ENCODE assay signal across 8 mouse cellular contexts in genomic region chr16:38741204-38741903, GRCm38 (mm10). TPM values are rescaled to one million over a fixed set of nuclear protein-coding genes. Genes with fewer than 3 reads are reported as not detected.
DNase-seq lines count a peak whose midpoint lies in the region; TF ChIP-seq lines count a peak whose summit lies in the region.

No protein-coding gene starts in this region.

- H3K27me3 ChIP-seq in heart, adult 2 months (ENCODE audit: control insufficient read depth, insufficient read depth, low read length): no peaks in the 10 kb centered on the region
- H3K27me3 ChIP-seq in hindbrain, embryonic 10.5 days (ENCODE audit: insufficient read depth, poor library complexity, severe bottlenecking): peaks cover 9% of the 10 kb centered on the region; the same call in 1 of the 2 replicates

- TF ChIP-seq POLR2A in heart, adult 2 months (IDR thresholded peaks at IDR 0.05; ENCODE audit: insufficient read depth, low read depth, low read length): no peak
- TF ChIP-seq POLR2A in bone marrow macrophage, adult 2 months (IDR thresholded peaks at IDR 0.05; ENCODE audit: borderline replicate concordance, low read depth, low read length): no peak

- no peaks in the 10 kb centered on the region for H3K9me3 ChIP-seq in hindbrain, embryonic 10.5 days

- no peak for TF ChIP-seq EP300 in heart, adult 2 months (IDR thresholded peaks at IDR 0.05; ENCODE audit: insufficient read depth, low read depth, low read length)

- TF ChIP-seq CTCF in heart, adult 2 months (IDR thresholded peaks at IDR 0.05): no peak
- no peak for TF ChIP-seq CTCF in bone marrow macrophage, adult 2 months (IDR thresholded peaks at IDR 0.05; ENCODE audit: low read depth, low read length)

- WGBS in heart, adult 2 months: 79% methylated on average over 13 of the region's 13 CpGs
- 86% methylated on average over 13 of the region's 13 CpGs for WGBS in hindbrain, embryonic 10.5 days
- 37% methylated on average over 12 of the region's 13 CpGs for WGBS in macrophage (ENCODE audit: missing documents)

- H3K4me1 ChIP-seq in heart, adult 2 months (ENCODE audit: control insufficient read depth, insufficient read depth, low read length): peaks cover 5% of the 10 kb centered on the region
- peaks cover 8% of the 10 kb centered on the region for H3K4me1 ChIP-seq in bone marrow macrophage, adult 2 months (ENCODE audit: control insufficient read depth, insufficient read depth, low read length)
- peaks cover 9% of the 10 kb centered on the region for H3K4me1 ChIP-seq in hindbrain, embryonic 10.5 days (replicated peaks)

- H3K4me3 ChIP-seq in heart, adult 2 months: peak overlapping the region; percentile 81
- peak overlapping the region; percentile 91 for H3K4me3 ChIP-seq in bone marrow macrophage, adult 2 months (ENCODE audit: insufficient read depth, low read length)
- H3K4me3 ChIP-seq in hindbrain, embryonic 10.5 days: peak overlapping the region; percentile 90
- peak overlapping the region; percentile 26 for H3K4me3 ChIP-seq in macrophage (ENCODE audit: inconsistent target)

- peaks cover 13% of the 10 kb centered on the region for H3K36me3 ChIP-seq in heart, adult 2 months (ENCODE audit: control insufficient read depth, insufficient read depth, low read length)
- H3K36me3 ChIP-seq in hindbrain, embryonic 10.5 days: no peaks in the 10 kb centered on the region
- H3K36me3 ChIP-seq in macrophage (ENCODE audit: inconsistent target): no peaks in the 10 kb centered on the region

- intact Hi-C loops in heart, adult 2 months (cut with DNase I): no loop called here

- peak overlapping the region; percentile 36; the same call in 1 of the 2 replicates for H3K9ac ChIP-seq in heart, adult 2 months (ENCODE audit: low read depth, low read length)

- peaks cover 1% of the 10 kb centered on the region; the same call in 1 of the 2 replicates for H3K79me2 ChIP-seq in heart, adult 2 months (replicated peaks; ENCODE audit: control insufficient read depth, insufficient read depth, low read length)
- no peaks in the 10 kb centered on the region for H3K79me2 ChIP-seq in macrophage (ENCODE audit: inconsistent target)

- DNase-seq in heart, adult 2 months: no peak
- no peak for DNase-seq in heart, postnatal 4 days
- no peak for DNase-seq in hindbrain, embryonic 10.5 days (ENCODE audit: low spot score)
- no peak for DNase-seq in adrenal gland, postnatal 10 days
- DNase-seq in natural killer cell, adult 2 months (ENCODE audit: low spot score in 2 of 2): no peak
- no peak for DNase-seq in adrenal gland, postnatal 4 days (ENCODE audit: low spot score in 2 of 2)

- H3K27ac ChIP-seq in heart, adult 2 months: peak overlapping the region; percentile 90
- H3K27ac ChIP-seq in bone marrow macrophage, adult 2 months (ENCODE audit: insufficient read depth, low read depth, low read length): no peak overlapping the region
- no peak overlapping the region for H3K27ac ChIP-seq in hindbrain, embryonic 10.5 days
- no peak overlapping the region for H3K27ac ChIP-seq in macrophage

RNA-seq across cellular contexts. Expression of gene B4galt4, which starts 0.7 kb away (rescaled TPM):
- total RNA-seq in heart, adult 2 months (2021): 10 to 100 TPM in 1 of 2 experiments, 1 to 10 TPM in 1; 8.1 to 13.2 TPM
- polyA plus RNA-seq in heart, adult 2 months (2012; rRNA removed): 6.4 and 9.6 TPM in 2 replicates
- 10 to 100 TPM; 10.1 to 13.1 TPM for total RNA-seq in heart, postnatal 4 days (2021)
- polyA plus RNA-seq in bone marrow macrophage, adult 2 months (2012; ENCODE audit: insufficient read depth, insufficient read length, missing spikeins): 8.9 and 9.8 TPM in 2 replicates
- 25.5 and 25.6 TPM in 2 replicates for polyA plus RNA-seq in hindbrain, embryonic 10.5 days (2016; fragmentation: Nextera tagmentation; extraction: Ambion mirVana)
- 10 to 100 TPM in 1 of 26 experiments, 1 to 10 TPM in 21, under 1 TPM in 2, not detected in 2; 0.70 to 11.2 (median 3.8) TPM for total RNA-seq in macrophage (2018; cell fraction: chromatin; rRNA removed)
- total RNA-seq in macrophage (2018; cell fraction: cytosol; rRNA removed): 1 to 10 TPM; 3.7 to 8.4 (median 5.6) TPM
- total RNA-seq in macrophage (2018; cell fraction: nucleus; rRNA removed): 10 to 100 TPM in 3 of 26 experiments, 1 to 10 TPM in 23; 1.8 to 13.7 (median 5.1) TPM
- 6.9 to 13.1 TPM (median 9.1 TPM) in 3 replicates for polyA plus RNA-seq in macrophage (2018)
- total RNA-seq in adrenal gland, postnatal 10 days (2021): 10 to 100 TPM; 11.9 to 12.0 TPM
- 10 to 100 TPM; 13.1 to 14.9 TPM for total RNA-seq in adrenal gland, postnatal 4 days (2021)

RNA-seq across cellular contexts. Expression of gene Arhgap31, which starts 28.3 kb away (rescaled TPM):
- 10 to 100 TPM; 38.2 to 41.2 TPM for total RNA-seq in heart, adult 2 months (2021)
- 14.1 and 20.1 TPM in 2 replicates for polyA plus RNA-seq in heart, adult 2 months (2012; rRNA removed)
- 10 to 100 TPM; 68.2 to 73.4 TPM for total RNA-seq in heart, postnatal 4 days (2021)
- 29.1 and 36.1 TPM in 2 replicates for polyA plus RNA-seq in bone marrow macrophage, adult 2 months (2012; ENCODE audit: insufficient read depth, insufficient read length, missing spikeins)
- polyA plus RNA-seq in hindbrain, embryonic 10.5 days (2016; fragmentation: Nextera tagmentation; extraction: Ambion mirVana): 8.8 and 9.0 TPM in 2 replicates
- total RNA-seq in macrophage (2018; cell fraction: chromatin; rRNA removed): 100 to 1,000 TPM in 13 of 26 experiments, 10 to 100 TPM in 13; 73.0 to 287 (median 98.6) TPM
- total RNA-seq in macrophage (2018; cell fraction: cytosol; rRNA removed): 100 to 1,000 TPM in 2 of 26 experiments, 10 to 100 TPM in 24; 51.5 to 132 (median 63.9) TPM
- 100 to 1,000 TPM in 8 of 26 experiments, 10 to 100 TPM in 18; 70.5 to 224 (median 90.7) TPM for total RNA-seq in macrophage (2018; cell fraction: nucleus; rRNA removed)
- polyA plus RNA-seq in macrophage (2018): 36.3 to 40.3 TPM (median 37.2 TPM) in 3 replicates
- total RNA-seq in adrenal gland, postnatal 10 days (2021): 10 to 100 TPM; 31.6 to 36.3 TPM
- 10 to 100 TPM; 31.3 to 31.4 TPM for total RNA-seq in adrenal gland, postnatal 4 days (2021)

RNA-seq across cellular contexts. Expression of gene Upk1b, which starts 58.8 kb away (rescaled TPM):
- total RNA-seq in heart, adult 2 months (2021): 1 to 10 TPM; 3.2 to 3.8 TPM
- polyA plus RNA-seq in heart, adult 2 months (2012; rRNA removed): 8.4 and 10.2 TPM in 2 replicates
- 10 to 100 TPM in 1 of 2 experiments, 1 to 10 TPM in 1; 8.3 to 11.3 TPM for total RNA-seq in heart, postnatal 4 days (2021)
- polyA plus RNA-seq in bone marrow macrophage, adult 2 months (2012; ENCODE audit: insufficient read depth, insufficient read length, missing spikeins): not detected in 2 replicates
- 0.52 and 1.8 TPM in 2 replicates for polyA plus RNA-seq in hindbrain, embryonic 10.5 days (2016; fragmentation: Nextera tagmentation; extraction: Ambion mirVana)
- total RNA-seq in macrophage (2018; cell fraction: chromatin; rRNA removed): 1 to 10 TPM in 1 of 26 experiments, not detected in 25; 2.2 TPM
- not detected for total RNA-seq in macrophage (2018; cell fraction: cytosol; rRNA removed)
- total RNA-seq in macrophage (2018; cell fraction: nucleus; rRNA removed): not detected
- polyA plus RNA-seq in macrophage (2018): not detected in 3 replicates
- total RNA-seq in adrenal gland, postnatal 10 days (2021): 1 to 10 TPM; 4.9 to 5.7 TPM
- total RNA-seq in adrenal gland, postnatal 4 days (2021): 1 to 10 TPM; 4.3 to 5.1 TPM

Comparison
In these comparisons a context has a peak if more than half of its experiments do, and no peak if none do; other contexts are left out.
1. H3K4me3 ChIP-seq: peak in every context shown above with its lines; median percentile 91 in bone marrow macrophage, adult 2 months; 90 in hindbrain, embryonic 10.5 days; 81 in heart, adult 2 months; 26 in macrophage.